Mouse (Mus musculus) kidney, adult 2 months (tissue): ENCODE measurements at regions not wholly inside any gene's neighbourhood (a gene's known extent, or its start where the extent isn't known, plus 50 kb on each side); places are given as distances from the start of the nearest gene placed in this dataset.

Experiments used
- DNase-seq: peaks from one replicate; pipeline ENCODE4 v3.0.0; 2021
- H3K27ac ChIP-seq: fragments of 200-500 bp; 2 replicates; pipeline ENCODE4 v1.5.1; 2012; ENCODE audit warnings: low read depth, low read length, control low read depth, inconsistent platforms; ENCODE audit not compliant: insufficient read depth
- H3K27me3 ChIP-seq: fragments of 200-500 bp; replicated peaks from 2 replicates; pipeline ENCODE4 v1.6.1; 2012; ENCODE audit warnings: mild to moderate bottlenecking, moderate library complexity, low read length, inconsistent platforms; ENCODE audit not compliant: control insufficient read depth, insufficient read depth
- H3K36me3 ChIP-seq: fragments of 200-500 bp; 2 replicates; pipeline ENCODE4 v1.6.1; 2012; ENCODE audit warnings: mild to moderate bottlenecking, moderate library complexity, low read length, inconsistent platforms; ENCODE audit not compliant: control insufficient read depth, insufficient read depth
- H3K4me1 ChIP-seq: fragments of 200-500 bp; 2 replicates; pipeline ENCODE4 v1.6.1; 2011; ENCODE audit warnings: low read length; ENCODE audit not compliant: control insufficient read depth, insufficient read depth
- H3K4me3 ChIP-seq: fragments of 200-500 bp; 2 replicates; pipeline ENCODE4 v1.5.1; 2011; ENCODE audit warnings: mild to moderate bottlenecking, low read depth, low read length, control low read depth; ENCODE audit not compliant: insufficient read depth
- CTCF ChIP-seq: fragments of 200-500 bp; conservative IDR thresholded peaks from 2 replicates; pipeline ENCODE4 v1.5.1; 2011; ENCODE audit warnings: low read depth, mild to moderate bottlenecking, control low read depth, low read length, moderate library complexity, mixed read lengths; ENCODE audit not compliant: insufficient read depth, insufficient read length
- POLR2A ChIP-seq: fragments of 200-500 bp; IDR thresholded peaks from one replicate; pipeline ENCODE4 v1.6.1; 2011; ENCODE audit warnings: low read depth, low read length, control low read depth
- WGBS: fragments of 180-500 bp; shearing (Covaris S2); methylation state at CpG from one replicate; pipeline ENCODE4 v1.1.7; 2018; 5-methylcytosine and 5-hydroxymethylcytosine counted together

DNA sequence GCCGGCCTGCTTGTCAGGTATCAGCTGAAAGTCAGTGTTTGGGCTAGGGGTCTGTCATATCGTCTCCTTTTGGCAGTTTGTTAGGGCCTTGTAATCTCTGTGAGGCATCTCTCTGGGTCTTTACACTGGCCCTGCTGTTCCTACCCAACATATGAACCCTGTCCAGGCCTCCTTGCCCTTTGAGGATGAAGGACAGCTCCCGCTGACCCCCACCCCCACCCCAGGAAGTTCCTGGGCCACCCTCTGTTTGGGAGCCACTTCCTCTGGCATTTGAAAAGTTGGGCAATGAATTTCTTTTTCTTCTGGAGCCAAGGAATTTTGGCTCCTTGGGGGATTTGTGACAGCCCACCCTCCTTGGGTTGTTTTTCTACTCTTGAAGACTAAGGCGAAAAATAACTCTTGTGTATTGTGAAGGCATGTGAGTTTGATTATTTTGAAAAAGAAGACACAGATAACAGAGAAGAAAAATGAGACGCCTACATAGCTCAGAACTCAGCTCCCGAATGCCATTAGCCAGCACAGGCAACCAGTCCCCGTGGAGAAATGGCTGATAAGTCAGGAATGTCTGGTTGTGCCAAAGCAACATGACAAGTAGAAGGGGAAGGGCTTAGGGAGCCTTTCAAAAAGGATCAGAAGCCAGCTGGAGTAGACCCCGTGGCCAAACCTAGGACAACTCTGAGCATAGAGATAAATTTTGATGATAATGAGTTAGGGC lies 249.5 kb downstream of the Gm49356 start:
- H3K36me3 ChIP-seq, result no peaks in the 10 kb centered on the region
- no peaks in the 10 kb centered on the region for H3K27me3 ChIP-seq
- H3K4me3 ChIP-seq, result no peak overlapping the region
- H3K27ac ChIP-seq, result no peak overlapping the region
- WGBS, result 61% methylated on average over 8 of the region's 8 CpGs
- peak; percentile 21 for DNase-seq
- peaks cover 5% of the 10 kb centered on the region; the same call in 1 of the 2 replicates for H3K4me1 ChIP-seq
- TF ChIP-seq POLR2A (no peak), CTCF (no peak)

DNA sequence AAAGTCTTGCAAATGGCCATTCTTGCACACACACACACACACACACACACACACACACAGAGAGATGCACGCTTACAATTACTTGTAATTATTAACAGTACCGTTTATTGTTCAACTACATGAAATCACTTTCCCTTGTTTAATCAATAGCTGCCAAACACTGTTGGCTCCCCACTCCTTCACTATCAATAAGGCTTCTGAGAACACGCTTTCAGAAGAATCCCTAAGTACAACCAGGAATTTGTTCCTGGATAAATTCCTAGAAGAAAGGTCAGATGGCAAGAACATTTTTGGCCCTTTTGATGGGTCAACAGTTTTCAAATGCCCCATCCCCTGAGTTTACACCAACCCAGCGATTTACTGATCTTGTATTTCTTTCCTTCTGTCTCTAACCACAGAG lies 252.5 kb downstream of the Gm49356 start:
- Histone ChIP-seq H3K27me3 (no peaks in the 10 kb centered on the region), H3K4me1 (peaks cover 5% of the 10 kb centered on the region; the same call in 1 of the 2 replicates), H3K27ac (no peak overlapping the region), H3K36me3 (no peaks in the 10 kb centered on the region), H3K4me3 (no peak overlapping the region)
- 51% methylated on average over 4 of the region's 4 CpGs for WGBS
- TF ChIP-seq POLR2A (no peak), CTCF (no peak)
- peak; percentile 86 for DNase-seq

DNA sequence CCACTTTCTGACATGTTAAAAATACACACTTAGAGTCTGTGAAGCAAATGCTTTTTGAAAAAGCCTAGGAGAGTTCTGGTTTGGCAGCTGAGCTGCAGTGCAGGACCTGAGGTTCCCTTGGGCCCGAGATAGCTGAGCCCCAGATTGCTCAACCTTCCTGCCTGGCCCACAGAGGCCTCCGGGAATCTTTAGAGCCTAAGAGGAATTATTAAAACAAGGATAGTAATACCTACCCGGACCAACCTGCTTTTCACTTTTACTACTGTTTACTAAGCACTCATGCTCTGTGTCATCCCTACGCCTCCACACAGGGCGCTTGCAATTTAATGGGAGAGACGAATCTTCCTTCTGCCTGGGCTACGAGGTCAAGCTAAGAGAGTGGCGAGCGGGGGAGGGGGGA lies 253.4 kb downstream of the Gm49356 start:
- no peak overlapping the region for H3K27ac ChIP-seq
- 74% methylated on average over 9 of the region's 9 CpGs for WGBS
- H3K4me1 ChIP-seq, result peaks cover 5% of the 10 kb centered on the region; the same call in 1 of the 2 replicates
- H3K4me3 ChIP-seq, result no peak overlapping the region
- no peaks in the 10 kb centered on the region for H3K36me3 ChIP-seq
- no peak for TF ChIP-seq CTCF
- no peak for TF ChIP-seq POLR2A
- H3K27me3 ChIP-seq, result no peaks in the 10 kb centered on the region
- peak; percentile 32 for DNase-seq

DNA sequence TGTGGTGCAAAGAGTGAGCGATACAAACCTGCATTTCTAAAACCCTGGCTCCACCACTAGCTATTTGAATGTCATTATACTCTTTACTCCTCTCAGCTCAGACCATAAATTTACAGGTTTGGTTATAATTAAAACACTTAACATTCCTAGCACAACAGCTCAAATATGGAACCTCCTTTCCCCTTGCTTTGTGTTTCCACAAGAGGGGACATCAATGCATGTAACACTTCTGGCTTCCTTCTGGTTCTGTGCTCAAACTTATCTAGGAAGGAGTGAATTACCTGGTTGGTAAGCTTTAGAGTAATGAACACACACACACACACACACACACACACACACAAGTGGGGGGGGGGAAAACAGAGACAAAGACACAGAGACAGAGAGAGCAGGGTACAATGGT lies 254.8 kb downstream of the Gm49356 start:
- H3K36me3 ChIP-seq, result no peaks in the 10 kb centered on the region
- no peak overlapping the region for H3K27ac ChIP-seq
- no peaks in the 10 kb centered on the region for H3K27me3 ChIP-seq
- H3K4me1 ChIP-seq, result peaks cover 5% of the 10 kb centered on the region; the same call in 1 of the 2 replicates
- no peak overlapping the region for H3K4me3 ChIP-seq
- TF ChIP-seq CTCF (no peak), POLR2A (no peak)
- no peak for DNase-seq
- WGBS, result 95% methylated on average over 1 of the region's 1 CpGs

DNA sequence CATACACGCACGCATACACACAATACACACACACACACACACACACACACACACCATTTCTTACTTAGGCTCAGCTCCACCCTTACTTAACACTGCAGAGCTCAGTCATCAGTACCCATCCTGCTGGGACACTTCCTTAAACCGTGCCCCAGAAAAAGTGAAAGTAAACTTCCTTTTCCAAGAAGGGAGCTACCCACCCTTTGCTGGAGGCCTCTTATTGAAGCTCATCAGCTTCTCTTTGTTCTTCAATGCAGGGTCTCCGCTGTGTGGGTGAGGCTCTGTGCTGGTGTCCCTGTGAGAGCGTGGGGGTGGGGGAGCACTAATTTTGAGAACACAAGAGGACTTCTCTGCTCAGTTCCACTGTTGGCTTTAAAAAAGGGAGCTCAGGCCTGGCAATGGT lies 256.6 kb downstream of the Gm49356 start:
- no peak overlapping the region for H3K27ac ChIP-seq
- no peaks in the 10 kb centered on the region for H3K36me3 ChIP-seq
- WGBS, result 73% methylated on average over 5 of the region's 5 CpGs
- peaks cover 4% of the 10 kb centered on the region; the same call in 1 of the 2 replicates for H3K4me1 ChIP-seq
- no peak for DNase-seq
- no peaks in the 10 kb centered on the region for H3K27me3 ChIP-seq
- no peak for TF ChIP-seq CTCF
- no peak for TF ChIP-seq POLR2A
- H3K4me3 ChIP-seq, result no peak overlapping the region

DNA sequence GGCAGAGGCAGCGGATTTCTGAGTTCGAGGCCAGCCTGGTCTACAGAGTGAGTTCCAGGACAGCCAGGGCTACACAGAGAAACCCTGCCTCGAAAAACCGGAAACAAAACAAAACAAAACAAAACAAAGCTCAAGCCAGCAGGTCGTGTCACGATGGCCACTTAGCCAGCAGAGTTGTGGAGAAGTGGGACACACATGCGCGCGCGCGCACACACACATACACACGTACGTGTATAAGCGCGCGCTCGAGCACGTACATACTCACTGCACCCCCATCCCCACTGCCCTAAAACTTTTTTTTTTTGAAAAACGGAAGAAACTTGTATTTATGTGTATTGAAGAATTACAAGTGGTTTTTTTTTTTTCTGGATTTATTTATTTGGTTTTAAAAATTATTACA lies 257.0 kb downstream of the Gm49356 start:
- no peaks in the 10 kb centered on the region for H3K36me3 ChIP-seq
- no peak overlapping the region for H3K4me3 ChIP-seq
- no peak overlapping the region for H3K27ac ChIP-seq
- H3K27me3 ChIP-seq, result no peaks in the 10 kb centered on the region
- TF ChIP-seq CTCF, result no peak
- H3K4me1 ChIP-seq, result no peaks in the 10 kb centered on the region; the same call in 1 of the 2 replicates
- no peak for DNase-seq
- 85% methylated on average over 19 of the region's 19 CpGs for WGBS

DNA sequence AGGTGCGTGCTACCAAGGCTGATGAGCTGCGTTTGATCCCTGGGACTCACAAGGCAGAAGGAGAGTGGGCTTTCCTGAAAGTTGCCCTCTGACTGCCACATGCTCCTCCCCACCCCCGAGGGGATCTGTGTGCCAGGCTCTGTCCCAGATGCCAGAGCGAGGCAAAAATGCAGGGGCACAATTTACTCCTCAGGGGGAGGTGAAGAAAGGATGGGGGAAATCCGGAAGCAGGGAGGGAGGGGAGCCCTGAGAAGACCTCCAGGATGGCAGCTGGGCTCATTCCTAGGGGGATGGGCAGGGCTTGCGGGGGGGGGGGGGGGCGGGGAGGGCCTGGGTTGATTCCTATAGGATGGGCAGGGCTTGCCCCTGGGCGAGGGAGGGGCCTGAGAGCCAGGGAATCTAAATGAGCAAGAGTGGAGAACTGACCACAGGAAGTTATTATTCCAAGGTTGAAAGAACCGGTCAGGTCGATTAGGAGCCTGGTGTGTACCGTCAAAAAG lies 257.5 kb downstream of the Gm49356 start:
- Histone ChIP-seq H3K4me1 (no peaks in the 10 kb centered on the region), H3K36me3 (no peaks in the 10 kb centered on the region), H3K27me3 (no peaks in the 10 kb centered on the region), H3K4me3 (no peak overlapping the region), H3K27ac (no peak overlapping the region)
- 40% methylated on average over 11 of the region's 11 CpGs for WGBS
- no peak for DNase-seq
- TF ChIP-seq POLR2A (no peak), CTCF (no peak)
